Mouse (Mus musculus) E14TG2a.4 (cell line): Measurements from ENCODE around the gene H2-T23.

ENCODE experiments used
- H3K27me3 ChIP-seq: 2 replicates; pipeline ENCODE4 v1.6.1; 2014; ENCODE audit warnings: low read length, control low read depth; ENCODE audit not compliant: insufficient read depth
- H3K36me3 ChIP-seq: 2 replicates; pipeline ENCODE4 v1.6.1; 2014; ENCODE audit warnings: low read length, control low read depth; ENCODE audit not compliant: insufficient read depth
- H3K4me1 ChIP-seq: replicated peaks from 2 replicates; pipeline ENCODE4 v1.6.1; 2014; ENCODE audit warnings: low read depth, low read length, control low read depth
- H3K4me3 ChIP-seq: replicated peaks from 2 replicates; pipeline ENCODE4 v1.5.1; 2014; ENCODE audit warnings: mild to moderate bottlenecking, low read length
- H3K9me3 ChIP-seq: 2 replicates; pipeline ENCODE4 v1.6.1; 2014; ENCODE audit warnings: low read length, control low read depth
- CTCF ChIP-seq: conservative IDR thresholded peaks from 2 replicates; pipeline ENCODE4 v1.5.1; 2014; ENCODE audit warnings: low read length
- NANOG ChIP-seq: IDR thresholded peaks from 2 replicates; pipeline ENCODE4 v1.6.1; 2014; ENCODE audit warnings: borderline replicate concordance, low read length, mixed read lengths
- POU5F1 ChIP-seq: IDR thresholded peaks from 2 replicates; pipeline ENCODE4 v1.6.1; 2014; ENCODE audit warnings: low read length, borderline replicate concordance

The H2-T23 gene

DNA sequence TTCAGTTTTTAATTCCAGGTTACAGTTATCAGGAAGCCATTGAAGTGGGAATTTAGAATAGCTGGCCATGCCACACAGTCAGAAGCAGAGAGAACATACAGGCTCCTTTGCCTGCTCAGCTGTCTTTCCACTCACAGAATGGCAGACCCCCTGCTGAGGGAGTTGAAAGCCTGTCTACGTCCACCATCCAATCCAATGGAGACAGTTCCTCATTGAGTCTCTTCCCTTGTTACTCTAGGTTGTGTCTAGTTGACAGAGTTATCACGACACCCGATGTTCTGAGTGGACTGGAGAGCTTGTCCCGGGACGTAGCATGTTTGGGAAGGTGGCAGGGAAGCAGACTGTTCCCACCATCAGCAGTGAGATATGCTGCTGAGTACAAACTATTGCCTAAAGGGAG is 7.5 kb downstream of the H2-T23 start:
- Histone ChIP-seq H3K9me3 (peaks cover 7% of the 10 kb centered on the region; the same call in 1 of the 2 replicates), H3K27me3 (no peaks in the 10 kb centered on the region), H3K36me3 (peaks cover 22% of the 10 kb centered on the region), H3K4me1 (peaks cover 83% of the 10 kb centered on the region), H3K4me3 (no peak overlapping the region)
- TF ChIP-seq POU5F1 (no peak), NANOG (no peak), CTCF (no peak)

DNA sequence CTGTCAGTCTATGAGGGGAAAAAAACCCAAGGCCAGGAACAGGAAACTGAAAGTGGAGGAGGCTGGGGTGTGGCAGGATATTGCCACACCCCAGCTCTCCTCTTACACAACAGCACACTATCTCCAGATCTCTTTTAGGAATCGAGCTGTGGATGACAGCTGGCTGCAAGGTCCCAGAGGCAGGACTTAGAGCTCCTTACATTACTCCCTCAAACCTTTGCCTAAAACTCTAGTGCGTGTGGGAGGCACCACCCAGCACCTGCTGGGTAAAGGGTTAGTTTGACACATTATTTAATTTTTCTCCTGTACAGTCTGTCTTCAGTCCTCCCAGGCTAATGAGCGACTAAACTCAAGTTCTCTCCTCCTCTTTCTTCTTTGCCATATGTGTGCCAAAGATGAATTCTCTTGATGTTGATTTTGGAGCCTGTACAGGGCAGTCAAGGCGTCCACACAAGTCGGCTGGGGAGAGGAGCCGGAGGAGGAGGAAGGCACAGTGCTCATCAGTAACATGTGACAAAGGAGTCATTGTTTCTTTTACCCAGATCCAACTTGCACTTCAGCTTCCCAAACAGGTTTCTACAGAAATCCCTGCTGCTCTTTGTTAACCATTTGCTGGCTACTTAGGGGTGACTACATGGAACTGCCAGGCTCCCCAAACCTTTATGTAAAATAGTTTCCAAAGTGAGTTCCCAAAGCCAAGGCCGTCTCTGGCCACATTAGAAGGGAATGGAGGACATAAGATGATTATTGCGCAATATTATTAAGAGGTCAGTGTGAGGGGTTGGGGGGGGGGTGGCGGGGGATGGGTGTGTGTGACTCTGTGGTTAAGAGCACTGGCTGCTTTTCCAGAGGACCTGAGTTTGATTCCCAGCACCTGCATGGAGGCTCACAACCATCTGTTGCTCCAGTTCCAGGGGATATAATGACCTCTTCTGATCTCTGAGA is 8.7 kb downstream of the H2-T23 start:
- peaks cover 22% of the 10 kb centered on the region for H3K36me3 ChIP-seq
- peaks cover 7% of the 10 kb centered on the region; the same call in 1 of the 2 replicates for H3K9me3 ChIP-seq
- H3K4me1 ChIP-seq, result peaks cover 83% of the 10 kb centered on the region
- TF ChIP-seq CTCF, result no peak
- no peak for TF ChIP-seq POU5F1
- TF ChIP-seq NANOG, result no peak
- no peak overlapping the region for H3K4me3 ChIP-seq
- H3K27me3 ChIP-seq, result no peaks in the 10 kb centered on the region

DNA sequence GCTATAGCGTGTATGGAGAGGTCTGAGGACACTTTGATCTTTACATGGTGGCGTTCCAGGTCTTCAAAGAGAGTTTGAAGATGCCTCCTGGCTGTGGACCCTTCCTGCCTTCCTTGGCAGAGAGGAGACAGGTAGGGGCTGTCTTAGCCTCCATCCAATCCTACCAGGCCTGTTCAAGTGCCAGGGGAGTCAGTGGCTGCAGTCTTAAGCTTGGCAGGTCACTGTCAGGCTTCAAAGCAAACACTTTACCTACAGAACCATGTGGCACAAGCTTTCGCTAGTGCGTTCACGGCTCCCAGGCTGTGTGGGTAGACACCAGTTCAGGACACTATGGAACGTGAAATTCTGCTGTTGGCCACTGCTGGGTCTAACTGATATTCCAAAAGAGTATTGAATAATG is 9.7 kb downstream of the H2-T23 start:
- Histone ChIP-seq H3K4me3 (no peak overlapping the region), H3K9me3 (peaks cover 7% of the 10 kb centered on the region; the same call in 1 of the 2 replicates), H3K4me1 (peaks cover 80% of the 10 kb centered on the region), H3K27me3 (no peaks in the 10 kb centered on the region), H3K36me3 (peaks cover 22% of the 10 kb centered on the region)
- TF ChIP-seq POU5F1, result no peak
- no peak for TF ChIP-seq NANOG
- no peak for TF ChIP-seq CTCF

DNA sequence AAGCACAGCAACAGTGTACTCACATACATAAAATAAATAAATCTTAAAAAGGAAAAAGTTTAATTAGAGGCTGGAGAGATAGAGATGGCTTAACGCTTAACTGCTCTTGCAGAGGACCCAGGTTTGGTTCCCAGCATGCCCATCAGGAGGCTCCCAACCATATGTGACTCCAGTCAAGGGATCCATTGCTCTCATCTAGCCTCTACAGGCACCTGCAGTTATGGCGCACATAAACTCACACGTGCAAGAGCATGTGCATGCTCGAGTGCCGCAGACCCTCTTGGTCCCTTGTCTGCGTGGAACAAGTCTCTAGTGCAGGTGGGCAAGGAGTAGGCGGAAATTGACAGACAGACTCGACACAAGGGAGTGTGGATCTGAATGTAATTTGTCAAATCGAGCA is 10.6 kb downstream of the H2-T23 start:
- H3K27me3 ChIP-seq, result no peaks in the 10 kb centered on the region
- H3K36me3 ChIP-seq, result peaks cover 27% of the 10 kb centered on the region
- TF ChIP-seq CTCF (no peak), NANOG (no peak), POU5F1 (no peak)
- peaks cover 74% of the 10 kb centered on the region for H3K4me1 ChIP-seq
- H3K9me3 ChIP-seq, result peaks cover 7% of the 10 kb centered on the region; the same call in 1 of the 2 replicates
- H3K4me3 ChIP-seq, result no peak overlapping the region

DNA sequence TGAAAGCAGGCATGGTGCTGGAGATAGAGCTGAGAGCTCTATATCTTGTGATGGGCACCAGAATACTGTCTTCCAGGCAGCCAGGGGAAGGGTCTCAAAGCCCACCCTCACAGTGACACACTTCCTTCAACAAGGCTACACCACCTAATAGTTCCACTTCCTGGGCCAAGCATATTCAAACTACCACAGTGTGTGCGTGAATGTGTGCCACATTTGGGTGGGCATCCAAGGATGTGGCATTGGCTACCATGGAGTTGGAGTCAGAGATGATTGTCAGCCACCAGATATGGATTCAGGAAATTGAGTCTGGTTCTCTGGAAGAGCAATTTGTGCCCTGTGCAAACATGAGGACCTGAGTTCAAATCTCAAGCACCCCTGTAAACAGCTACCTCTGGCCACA is 11.3 kb downstream of the H2-T23 start:
- Histone ChIP-seq H3K4me3 (no peak overlapping the region), H3K4me1 (peaks cover 72% of the 10 kb centered on the region), H3K27me3 (no peaks in the 10 kb centered on the region), H3K36me3 (peaks cover 34% of the 10 kb centered on the region), H3K9me3 (peaks cover 7% of the 10 kb centered on the region; the same call in 1 of the 2 replicates)
- TF ChIP-seq POU5F1, result no peak
- no peak for TF ChIP-seq NANOG
- no peak for TF ChIP-seq CTCF

DNA sequence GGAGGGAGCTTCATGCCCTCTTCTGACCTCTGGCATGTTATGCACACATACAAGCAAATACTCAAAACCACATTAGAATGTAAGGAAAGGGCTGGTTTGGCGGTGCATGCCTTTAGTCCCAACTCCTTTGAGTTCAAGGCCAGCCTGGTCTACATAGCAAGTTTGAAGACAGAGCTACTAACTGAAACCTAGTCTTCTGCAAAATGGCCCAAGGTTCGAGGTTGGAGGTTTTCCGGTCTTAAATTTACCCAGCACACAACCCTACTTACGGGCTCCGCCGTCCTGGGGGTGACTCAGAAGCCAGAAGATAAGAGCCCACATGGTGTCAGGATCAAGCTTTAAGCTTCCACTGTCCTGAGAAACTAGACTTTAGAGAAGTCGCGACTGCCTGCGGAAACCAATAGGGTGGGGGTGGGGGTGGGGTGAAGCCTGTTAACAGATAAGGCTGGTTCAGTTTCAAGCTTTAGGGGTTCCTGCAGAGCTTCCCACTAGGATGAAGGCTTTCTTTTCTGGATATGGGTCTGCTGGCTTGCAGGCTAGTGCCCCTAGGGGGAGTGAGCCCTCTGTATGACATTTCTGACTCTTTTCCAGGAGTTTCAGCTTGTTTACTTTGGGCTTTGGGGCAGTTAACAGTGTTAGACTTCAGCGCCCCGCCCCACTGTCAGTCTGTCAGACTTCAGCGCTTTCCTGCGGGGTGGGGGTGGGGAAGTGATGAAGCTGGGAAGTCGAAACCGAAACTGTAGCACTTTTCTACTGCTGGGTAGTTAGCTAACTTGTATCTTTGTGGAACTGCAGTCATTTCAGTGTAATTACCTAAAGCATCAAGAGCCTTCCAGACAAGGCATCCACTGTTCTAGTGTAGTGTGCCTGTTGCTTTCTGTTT is 12.2 kb downstream of the H2-T23 start, which contains the start of gene H2-T24:
H2-T24 (minus strand) TSS at position 370 of the 883 bp plus-strand sequence.
- Histone ChIP-seq H3K36me3 (peaks cover 43% of the 10 kb centered on the region), H3K4me1 (peaks cover 69% of the 10 kb centered on the region), H3K4me3 (no peak within 1 kb of the TSS; the same call in 1 of the 2 replicates), H3K9me3 (peaks cover 7% of the 10 kb centered on the region; the same call in 1 of the 2 replicates), H3K27me3 (no peaks in the 10 kb centered on the region)
- no peak for TF ChIP-seq CTCF
- TF ChIP-seq POU5F1, result no peak
- TF ChIP-seq NANOG, result no peak

DNA sequence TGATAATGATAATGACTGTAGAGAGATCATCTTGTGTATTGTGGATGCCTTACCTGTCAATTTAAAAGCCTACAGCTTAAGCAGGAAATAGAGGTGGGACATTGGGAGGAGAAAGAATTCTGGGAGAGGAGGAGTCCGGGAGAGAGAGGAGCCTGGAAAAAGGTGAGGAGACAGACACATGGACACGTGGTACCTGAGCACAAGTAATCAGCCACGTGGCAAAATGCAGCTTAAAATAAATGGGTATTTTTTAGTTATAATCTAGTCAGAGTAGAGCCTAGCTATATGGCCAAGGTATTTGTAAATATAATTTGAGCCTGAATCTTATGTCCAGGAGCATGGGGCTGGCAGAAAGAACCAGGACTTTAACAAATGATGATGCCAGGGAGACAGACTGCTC is 13.1 kb downstream of the H2-T23 start:
- no peaks in the 10 kb centered on the region for H3K27me3 ChIP-seq
- H3K4me1 ChIP-seq, result peaks cover 69% of the 10 kb centered on the region
- H3K9me3 ChIP-seq, result peaks cover 7% of the 10 kb centered on the region; the same call in 1 of the 2 replicates
- no peak overlapping the region for H3K4me3 ChIP-seq
- peaks cover 45% of the 10 kb centered on the region for H3K36me3 ChIP-seq
- TF ChIP-seq CTCF (no peak), NANOG (no peak), POU5F1 (no peak)

DNA sequence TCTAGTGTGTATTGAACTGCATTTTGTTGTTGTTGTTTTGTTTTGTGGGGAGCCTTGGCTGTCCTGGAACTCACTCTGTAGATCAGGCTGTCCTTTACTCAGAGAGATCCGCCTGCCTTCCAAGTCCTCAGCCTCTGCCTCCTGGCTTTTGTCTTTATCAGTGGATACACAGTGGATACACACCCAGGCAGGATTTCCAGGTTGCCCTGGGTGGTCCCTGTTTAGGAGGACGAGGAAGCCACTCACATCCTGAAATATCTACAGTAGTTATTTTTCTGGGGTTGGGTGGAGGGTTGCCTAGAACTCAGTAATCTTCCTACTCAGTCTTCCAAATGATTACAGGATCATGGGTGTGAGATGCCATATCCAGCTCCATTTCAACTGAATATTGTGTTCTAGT is 13.7 kb downstream of the H2-T23 start:
- no peak overlapping the region for H3K4me3 ChIP-seq
- H3K36me3 ChIP-seq, result peaks cover 47% of the 10 kb centered on the region
- H3K4me1 ChIP-seq, result peaks cover 68% of the 10 kb centered on the region
- no peaks in the 10 kb centered on the region for H3K27me3 ChIP-seq
- peaks cover 7% of the 10 kb centered on the region; the same call in 1 of the 2 replicates for H3K9me3 ChIP-seq
- TF ChIP-seq POU5F1 (no peak), CTCF (no peak), NANOG (no peak)
